Mouse (Mus musculus) bone marrow, adult 2 months (tissue): ENCODE results near the gene Gpc5.

ENCODE experiments used
- CTCF ChIP-seq: fragments of 200-500 bp; IDR thresholded peaks from 2 replicates; pipeline ENCODE4 v1.5.1; 2011; ENCODE audit warnings: low read length, control low read depth; ENCODE audit not compliant: control insufficient read depth, insufficient read depth
- POLR2A ChIP-seq: fragments of 200-500 bp; IDR thresholded peaks from 2 replicates; pipeline ENCODE4 v1.6.1; 2011; ENCODE audit warnings: low read depth, mild to moderate bottlenecking, control low read depth, low read length, borderline replicate concordance; ENCODE audit not compliant: control insufficient read depth

DNA sequence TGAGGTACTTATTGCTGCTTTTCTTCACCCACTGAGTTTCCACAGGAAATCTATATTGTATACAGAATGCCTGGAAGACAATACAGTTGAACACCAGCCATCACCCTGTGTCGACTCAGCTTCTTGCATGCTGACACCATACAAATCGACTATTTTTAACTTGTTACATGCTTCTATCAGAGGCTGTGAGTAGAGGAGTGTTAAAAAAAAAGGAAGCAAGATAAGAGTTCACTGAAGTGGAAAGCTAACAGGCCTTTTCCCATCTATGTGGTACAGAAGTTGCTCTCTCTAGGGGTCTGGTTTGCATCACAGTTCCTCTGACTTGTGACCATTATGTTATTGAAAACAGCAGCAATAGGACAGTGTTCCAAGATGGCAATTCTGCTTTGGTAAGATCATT lies 344.6 kb downstream of the Gpc5 start:
- TF ChIP-seq POLR2A (no peak), CTCF (no peak)
